Mouse (Mus musculus) large intestine, adult 2 months (tissue): ENCODE results near the gene Defb5. TPM values are rescaled to one million over a fixed set of nuclear protein-coding genes. Genes with fewer than 3 reads are reported as not detected.
"Not testable (repeated sequence)": the region's sequence is repeated elsewhere in the genome, so short reads cannot be mapped to it uniquely, and the experiment has no call there.

Experiments used
- DNase-seq: peaks from one replicate; pipeline ENCODE4 v3.0.0-alpha.2; 2012; ENCODE audit warnings: low read depth, low spot score
- WGBS: fragments of 180-500 bp; shearing (Covaris S2); methylation state at CpG from one replicate; pipeline ENCODE4 v1.1.7; 2018; 5-methylcytosine and 5-hydroxymethylcytosine counted together
- polyA plus RNA-seq: library from polyadenylated mRNA; depleted of rRNA; stranded (reverse); fragments of >200 nt; gene quantifications from 2 replicates; pipeline ENCODE4 v1.2.3, GENCODE M21; 2012; rRNA removed

The Defb5 gene
- not detected in 2 replicates for polyA plus RNA-seq

GRCm38 (mm10) chr8:19247280-19247679, at the start of gene Defb5:
Gene Defb5 (plus strand): TSS chr8:19247580.
- no peak for DNase-seq
- WGBS, result 92% methylated on average over 5 of the region's 5 CpGs

- 55% methylated on average over 1 of the region's 1 CpGs for WGBS
- no peak for DNase-seq
Observed at GRCm38 (mm10) chr8:19225161-19225560, 22.2 kb upstream of the Defb5 start, which contains the start of gene Defb6. Gene Defb6 (plus strand): TSS chr8:19225478.

DNA sequence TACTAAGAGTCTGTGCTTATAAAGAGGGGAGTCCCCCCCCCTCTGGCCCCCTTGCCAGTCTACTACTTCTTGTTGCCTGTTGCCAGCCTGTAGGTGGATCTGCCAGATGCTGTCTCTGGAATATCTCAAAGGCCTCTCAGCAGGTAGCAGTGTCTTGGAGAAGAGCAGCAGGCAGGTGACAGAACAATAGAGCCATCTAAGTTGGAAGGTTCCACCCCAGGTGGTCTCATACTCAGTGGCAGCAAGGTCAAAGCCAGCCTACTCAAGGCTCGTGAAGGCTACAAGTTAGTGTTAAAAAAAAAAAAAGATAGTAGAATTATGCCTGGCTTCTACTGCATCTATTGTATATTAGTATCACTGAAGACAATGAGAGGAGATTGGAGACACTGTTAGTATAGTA, 9.3 kb upstream of the Defb5 start:
- no peak for DNase-seq
- 62% methylated on average over 1 of the region's 1 CpGs for WGBS

GRCm38 (mm10) chr8:19239616-19240015, 7.8 kb upstream of the Defb5 start, which contains the start of gene Defb46:
Gene Defb46 (plus strand): TSS chr8:19239916.
- no peak for DNase-seq
- 77% methylated on average over 2 of the region's 2 CpGs for WGBS

- DNase-seq, result no peak
Observed at GRCm38 (mm10) chr8:19258136-19258535, 10.8 kb downstream of the Defb5 start.

DNA sequence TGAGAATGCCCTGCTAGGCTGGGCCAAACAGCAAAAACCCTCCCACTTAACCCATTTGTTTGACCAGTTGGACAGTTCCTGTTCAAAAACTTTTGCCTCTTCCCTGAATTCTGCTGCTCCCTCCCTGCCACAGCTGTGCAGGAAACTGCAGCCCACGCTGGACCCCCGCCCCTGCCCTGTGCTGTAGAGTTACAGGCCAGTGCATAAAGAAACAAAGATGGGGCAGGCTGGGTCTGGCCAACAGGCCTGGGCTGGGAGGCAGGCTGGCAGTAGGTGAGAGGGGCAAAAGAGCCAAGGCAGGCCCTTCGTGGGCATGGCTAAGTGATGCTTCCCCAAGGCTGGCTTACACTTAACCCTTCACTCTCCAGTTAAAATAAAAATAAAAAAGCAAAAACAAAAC, 12.3 kb downstream of the Defb5 start:
- 34% methylated on average over 3 of the region's 3 CpGs for WGBS
- DNase-seq, result no peak

- DNase-seq, result not testable (repeated sequence)
- 57% methylated on average over 2 of the region's 2 CpGs for WGBS
Observed at GRCm38 (mm10) chr8:19293060-19293459, 45.7 kb downstream of the Defb5 start, which contains the start of gene Defb3. Gene Defb3 (plus strand): TSS chr8:19293360.

GRCm38 (mm10) chr8:19298361-19298760, 51.0 kb downstream of the Defb5 start:
- DNase-seq, result not testable (repeated sequence)

More at GRCm38 (mm10) chr8:19298361-19298760, 51.0 kb downstream of the Defb5 start:
- 56% methylated on average over 3 of the region's 3 CpGs for WGBS

Other genes with a start within 250 kb of the Defb5 start
- not detected in 2 replicates for gene Defb38, start 221.0 kb upstream of the Defb5 start, polyA plus RNA-seq
- gene Defb39, start 182.8 kb upstream of the Defb5 start, polyA plus RNA-seq, result not detected in 2 replicates
- not detected in 2 replicates for gene Defb12, start 132.7 kb upstream of the Defb5 start, polyA plus RNA-seq
- not detected in 2 replicates for gene Defb34, start 123.8 kb upstream of the Defb5 start, polyA plus RNA-seq
- not detected in 2 replicates for gene Gm45826, start 106.8 kb upstream of the Defb5 start, polyA plus RNA-seq
- not detected in 2 replicates for gene Defb14, start 53.2 kb upstream of the Defb5 start, polyA plus RNA-seq
- gene Defb4, start 48.9 kb upstream of the Defb5 start, polyA plus RNA-seq, result not detected in 2 replicates
- not detected in 2 replicates for gene Defb6, start 22.1 kb upstream of the Defb5 start, polyA plus RNA-seq
- gene Defb46, start 7.7 kb upstream of the Defb5 start, polyA plus RNA-seq, result not detected in 2 replicates
- not detected in 2 replicates for gene Defb3, start 45.8 kb downstream of the Defb5 start, polyA plus RNA-seq
- gene Defb8, start 200.0 kb downstream of the Defb5 start, polyA plus RNA-seq, result not detected in 2 replicates
- gene Defb7, start 247.5 kb downstream of the Defb5 start, polyA plus RNA-seq, result not detected in 2 replicates